Mouse (Mus musculus) kidney, embryonic 14.5 days (tissue): ENCODE results near the gene Inava. TPM values are rescaled to one million over a fixed set of nuclear protein-coding genes. Genes with fewer than 3 reads are reported as not detected.

ENCODE experiments used
- polyA plus RNA-seq: library from polyadenylated mRNA; unstranded; fragments of >200 nt; fragmentation: Nextera tagmentation; extraction: Ambion mirVana; gene quantifications from 2 replicates; pipeline ENCODE4 v1.2.1, GENCODE M21; 2014

Inava gene
- polyA plus RNA-seq, 1 experiment from 2014 or later = 22.8 TPM

Other genes with a start within 250 kb of the Inava start
- gene Igfn1, start 227.9 kb downstream of the Inava start, polyA plus RNA-seq = not detected in 2 replicates
- 123 and 230 TPM in 2 replicates for gene Tmem9, start 226.1 kb downstream of the Inava start, polyA plus RNA-seq
- not detected in 2 replicates for gene Ascl5, start 183.5 kb downstream of the Inava start, polyA plus RNA-seq
- gene Cacna1s, start 181.5 kb downstream of the Inava start, polyA plus RNA-seq = not detected in 2 replicates
- 3.2 and 3.3 TPM in 2 replicates for gene Kif21b, start 102.9 kb downstream of the Inava start, polyA plus RNA-seq
- gene Mroh3, start 21.4 kb downstream of the Inava start, polyA plus RNA-seq = 0.21 and 0.43 TPM in 2 replicates
- not detected in 2 replicates for gene Gpr25, start 26.6 kb upstream of the Inava start, polyA plus RNA-seq
- gene Camsap2, start 111.8 kb upstream of the Inava start, polyA plus RNA-seq = 13.0 and 19.1 TPM in 2 replicates
- gene Ddx59, start 181.0 kb upstream of the Inava start, polyA plus RNA-seq = 12.7 and 19.1 TPM in 2 replicates
- gene Kif14, start 232.1 kb upstream of the Inava start, polyA plus RNA-seq = 4.6 and 11.6 TPM in 2 replicates